Comparison of ENCODE assay signal across 8 mouse cellular contexts in genomic region chr6:134620846-134621551, GRCm38 (mm10). TPM values are rescaled to one million over a fixed set of nuclear protein-coding genes. Genes with fewer than 3 reads are reported as not detected.
DNase-seq lines count a peak whose midpoint lies in the region; ATAC-seq and TF ChIP-seq lines count a peak whose summit lies in the region.

No protein-coding gene starts in this region.

- H3K27me3 ChIP-seq in forebrain, embryonic 11.5 days (ENCODE audit: control insufficient read depth, insufficient read depth, low read length), result no peaks in the 10 kb centered on the region
- no peaks in the 10 kb centered on the region for H3K27me3 ChIP-seq in forebrain, embryonic 15.5 days
- H3K27me3 ChIP-seq in thymus, adult 2 months (ENCODE audit: control insufficient read depth, insufficient read depth, low read length), result no peaks in the 10 kb centered on the region
- H3K27me3 ChIP-seq in hindbrain, embryonic 14.5 days (ENCODE audit: control insufficient read depth, insufficient read depth, low read length), result no peaks in the 10 kb centered on the region

- DNase-seq in forebrain, embryonic 11.5 days (ENCODE audit: low spot score), result peak; percentile 66
- peak; percentile 33 for DNase-seq in thymus, adult 2 months
- DNase-seq in thymus, adult 18-20 months, result no peak
- DNase-seq in kidney, postnatal 10 days, result peak; percentile 64
- DNase-seq in hindbrain, embryonic 14.5 days (ENCODE audit: low spot score), result no peak
- no peak for DNase-seq in urinary bladder, postnatal 36 days (ENCODE audit: low spot score in 2 of 2)

- no peak overlapping the region for H3K4me3 ChIP-seq in forebrain, embryonic 11.5 days (ENCODE audit: low read depth, low read length)
- H3K4me3 ChIP-seq in forebrain, embryonic 15.5 days, result no peak overlapping the region
- H3K4me3 ChIP-seq in thymus, adult 2 months (ENCODE audit: control insufficient read depth, insufficient read depth, low read length), result no peak overlapping the region
- no peak overlapping the region for H3K4me3 ChIP-seq in hindbrain, embryonic 14.5 days (replicated peaks; ENCODE audit: low read length)

- no peak for ATAC-seq in forebrain, embryonic 11.5 days (replicated peaks; ENCODE audit: low FRiP score)
- no peak for ATAC-seq in forebrain, embryonic 15.5 days (replicated peaks)
- ATAC-seq in megakaryocyte, adult 5-6 weeks (ENCODE audit: poor library complexity, severe bottlenecking), result peak; percentile 69
- no peak for ATAC-seq in hindbrain, embryonic 14.5 days (ENCODE audit: low FRiP score)

- H3K4me1 ChIP-seq in forebrain, embryonic 11.5 days (replicated peaks; ENCODE audit: control insufficient read depth, insufficient read depth, low read length), result no peaks in the 10 kb centered on the region
- H3K4me1 ChIP-seq in forebrain, embryonic 15.5 days, result no peaks in the 10 kb centered on the region
- no peaks in the 10 kb centered on the region for H3K4me1 ChIP-seq in thymus, adult 2 months (replicated peaks; ENCODE audit: control insufficient read depth, insufficient read depth, low read length)
- H3K4me1 ChIP-seq in hindbrain, embryonic 14.5 days (replicated peaks; ENCODE audit: control insufficient read depth, insufficient read depth, low read length), result no peaks in the 10 kb centered on the region

- H3K4me2 ChIP-seq in forebrain, embryonic 11.5 days (ENCODE audit: low read depth, low read length, severe bottlenecking), result no peak overlapping the region
- H3K4me2 ChIP-seq in forebrain, embryonic 15.5 days (replicated peaks), result no peak overlapping the region
- no peak overlapping the region for H3K4me2 ChIP-seq in hindbrain, embryonic 14.5 days (replicated peaks)

- TF ChIP-seq POLR2A in thymus, adult 2 months (IDR thresholded peaks at IDR 0.05; ENCODE audit: control insufficient read depth, extremely low read depth, insufficient read depth, low read length, poor library complexity), result no peak

- no peak overlapping the region for H3K27ac ChIP-seq in forebrain, embryonic 11.5 days (ENCODE audit: low read depth, low read length)
- no peak overlapping the region for H3K27ac ChIP-seq in forebrain, embryonic 15.5 days (replicated peaks)
- H3K27ac ChIP-seq in thymus, adult 2 months (ENCODE audit: control insufficient read depth, insufficient read depth, low read length), result no peak overlapping the region
- H3K27ac ChIP-seq in hindbrain, embryonic 14.5 days, result no peak overlapping the region

- H3K9me3 ChIP-seq in forebrain, embryonic 11.5 days (ENCODE audit: control insufficient read depth, low read length), result no peaks in the 10 kb centered on the region
- no peaks in the 10 kb centered on the region for H3K9me3 ChIP-seq in forebrain, embryonic 15.5 days
- no peaks in the 10 kb centered on the region for H3K9me3 ChIP-seq in hindbrain, embryonic 14.5 days (ENCODE audit: control insufficient read depth, low read length)

- no peak overlapping the region for H3K9ac ChIP-seq in forebrain, embryonic 11.5 days (ENCODE audit: low read length)
- no peak overlapping the region for H3K9ac ChIP-seq in forebrain, embryonic 15.5 days (replicated peaks)
- H3K9ac ChIP-seq in hindbrain, embryonic 14.5 days, result no peak overlapping the region

- H3K36me3 ChIP-seq in forebrain, embryonic 11.5 days (ENCODE audit: control insufficient read depth, insufficient read depth, low read length), result no peaks in the 10 kb centered on the region
- H3K36me3 ChIP-seq in forebrain, embryonic 15.5 days, result no peaks in the 10 kb centered on the region
- H3K36me3 ChIP-seq in thymus, adult 2 months (ENCODE audit: control insufficient read depth, insufficient read depth, low read length), result no peaks in the 10 kb centered on the region
- H3K36me3 ChIP-seq in hindbrain, embryonic 14.5 days (replicated peaks; ENCODE audit: control insufficient read depth, insufficient read depth), result no peaks in the 10 kb centered on the region

- 67% methylated on average over 6 of the region's 6 CpGs for WGBS in forebrain, embryonic 11.5 days
- 68% methylated on average over 6 of the region's 6 CpGs for WGBS in forebrain, embryonic 15.5 days
- WGBS in thymus, adult 2 months, result 90% methylated on average over 6 of the region's 6 CpGs
- 67% methylated on average over 6 of the region's 6 CpGs for WGBS in hindbrain, embryonic 14.5 days

- no peak for TF ChIP-seq CTCF in thymus, adult 2 months (IDR thresholded peaks at IDR 0.05; ENCODE audit: borderline replicate concordance, control insufficient read depth, extremely low read depth, insufficient read depth, low read length, poor library complexity)

RNA-seq across cellular contexts. Expression of gene Mansc1, which starts 11.3 kb away (rescaled TPM):
- 0.53 and 1.2 TPM in 2 replicates for polyA plus RNA-seq in forebrain, embryonic 11.5 days (2014; fragmentation: Nextera tagmentation; extraction: Ambion mirVana)
- 0.75 and 0.79 TPM in 2 replicates for polyA plus RNA-seq in forebrain, embryonic 15.5 days (2015; fragmentation: Nextera tagmentation; extraction: Ambion mirVana)
- 3.4 and 3.9 TPM in 2 replicates for polyA plus RNA-seq in thymus, adult 2 months (2012; rRNA removed)
- 1.6 and 4.0 TPM in 2 replicates for total RNA-seq in megakaryocyte, adult 5-6 weeks (2015)
- 0.81 and 1.5 TPM in 2 replicates for total RNA-seq in megakaryocyte, adult 5-6 weeks (2017)
- 1.3 and 1.5 TPM in 2 replicates for polyA plus RNA-seq in hindbrain, embryonic 14.5 days (2014; fragmentation: Nextera tagmentation; extraction: Ambion mirVana)

RNA-seq across cellular contexts. Expression of gene Borcs5, which starts 18.3 kb away (rescaled TPM):
- polyA plus RNA-seq in forebrain, embryonic 11.5 days (2014; fragmentation: Nextera tagmentation; extraction: Ambion mirVana), result 27.0 and 29.7 TPM in 2 replicates
- polyA plus RNA-seq in forebrain, embryonic 15.5 days (2015; fragmentation: Nextera tagmentation; extraction: Ambion mirVana), result 45.8 and 46.0 TPM in 2 replicates
- polyA plus RNA-seq in thymus, adult 2 months (2012; rRNA removed), result 16.9 and 18.8 TPM in 2 replicates
- 13.9 and 15.3 TPM in 2 replicates for total RNA-seq in megakaryocyte, adult 5-6 weeks (2015)
- 11.6 and 15.5 TPM in 2 replicates for total RNA-seq in megakaryocyte, adult 5-6 weeks (2017)
- 42.6 and 44.5 TPM in 2 replicates for polyA plus RNA-seq in hindbrain, embryonic 14.5 days (2014; fragmentation: Nextera tagmentation; extraction: Ambion mirVana)

RNA-seq across cellular contexts. Expression of gene Lrp6, which starts 54.2 kb away (rescaled TPM):
- polyA plus RNA-seq in forebrain, embryonic 11.5 days (2014; fragmentation: Nextera tagmentation; extraction: Ambion mirVana), result 32.5 and 32.9 TPM in 2 replicates
- 20.4 and 23.2 TPM in 2 replicates for polyA plus RNA-seq in forebrain, embryonic 15.5 days (2015; fragmentation: Nextera tagmentation; extraction: Ambion mirVana)
- 28.3 and 33.8 TPM in 2 replicates for polyA plus RNA-seq in thymus, adult 2 months (2012; rRNA removed)
- total RNA-seq in megakaryocyte, adult 5-6 weeks (2015), result 15.0 and 15.5 TPM in 2 replicates
- 18.3 and 25.7 TPM in 2 replicates for total RNA-seq in megakaryocyte, adult 5-6 weeks (2017)
- polyA plus RNA-seq in hindbrain, embryonic 14.5 days (2014; fragmentation: Nextera tagmentation; extraction: Ambion mirVana), result 21.5 and 22.3 TPM in 2 replicates

Comparison
In these comparisons a context has a peak if more than half of its experiments do, and no peak if none do; other contexts are left out.
1. DNase-seq: peak in forebrain, embryonic 11.5 days (single experiment), thymus, adult 2 months (single experiment) and kidney, postnatal 10 days (single experiment); none in thymus, adult 18-20 months (0 of 2), hindbrain, embryonic 14.5 days (single experiment) and urinary bladder, postnatal 36 days (0 of 2).